Comparison of ENCODE assay signal across 13 mouse cellular contexts in genomic region chr10:7103872-7104271, GRCm38 (mm10). TPM values are rescaled to one million over a fixed set of nuclear protein-coding genes. Genes with fewer than 3 reads are reported as not detected.
"Had no signal": no experiment of that assay in that cellular context is flagged by ENCODE, and none has a peak within 500 bp of the region (broad histone marks: within the 10 kb centered on the region; RNA-seq: fewer than 3 reads in every experiment).

No protein-coding gene starts in this region.

- H3K4me1 ChIP-seq: midbrain, embryonic 10.5 days; neural tube, embryonic 15.5 days had no signal

- H3K27me3 ChIP-seq: neural tube, embryonic 15.5 days had no signal

- H3K9me3 ChIP-seq: midbrain, embryonic 10.5 days; neural tube, embryonic 15.5 days had no signal

- H3K4me2 ChIP-seq: neural tube, embryonic 15.5 days had no signal

- H3K4me3 ChIP-seq: layer of hippocampus, adult 2 months; midbrain, embryonic 10.5 days; myocyte; neural tube, embryonic 15.5 days had no signal

- H3K36me3 ChIP-seq: midbrain, embryonic 10.5 days; neural tube, embryonic 15.5 days had no signal

- H3K9ac ChIP-seq: liver, embryonic 14.5 days; neural tube, embryonic 15.5 days had no signal

- DNase-seq: kidney, postnatal 10 days; kidney, postnatal 4 days; lung, adult 18-20 months; lung, postnatal 4 days; midbrain, embryonic 14.5 days; right cerebral cortex, adult 18-20 months; right cerebral cortex, postnatal 25 days had no signal

- H3K27ac ChIP-seq: layer of hippocampus, adult 2 months; liver, embryonic 14.5 days; midbrain, embryonic 10.5 days; neural tube, embryonic 15.5 days; stomach, postnatal 0 days had no signal

RNA-seq across cellular contexts. Expression of gene Ipcef1, which starts 51.6 kb away (rescaled TPM):
- polyA plus RNA-seq: myocyte had no signal
